Mouse (Mus musculus): Measurements from ENCODE around the gene BC024978.
A peak's percentile ranks its signal among the peaks of the same experiment; 100 is the strongest.
"Not testable (repeated sequence)": the region's sequence is repeated elsewhere in the genome, so short reads cannot be mapped to it uniquely, and the experiment has no call there.

The BC024978 gene

GRCm38 (mm10) chr7:27224877-27225575, 29.4 kb downstream of the BC024978 start:
- DNase-seq (ENCODE audit: low spot score), result no peak

- no peak for DNase-seq (ENCODE audit: low spot score)
Observed at GRCm38 (mm10) chr7:27227276-27227675, 31.7 kb downstream of the BC024978 start.

GRCm38 (mm10) chr7:27227676-27228075, 32.1 kb downstream of the BC024978 start:
- DNase-seq (ENCODE audit: low spot score), result peak; percentile 45

GRCm38 (mm10) chr7:27228281-27228821, 32.8 kb downstream of the BC024978 start, which contains the start of gene Itpkc:
Gene Itpkc, minus strand, starts transcription at chr7:27228661.
- DNase-seq (ENCODE audit: low spot score), result peak; percentile 92

- DNase-seq (ENCODE audit: low spot score), result no peak
Observed at GRCm38 (mm10) chr7:27228865-27229264, 33.3 kb downstream of the BC024978 start.

- no peak for DNase-seq (ENCODE audit: low spot score)
Observed at GRCm38 (mm10) chr7:27230781-27231180, 35.2 kb downstream of the BC024978 start.

GRCm38 (mm10) chr7:27231693-27232331, 36.2 kb downstream of the BC024978 start:
- peak; percentile 85 for DNase-seq (ENCODE audit: low spot score)

GRCm38 (mm10) chr7:27232781-27233281, 37.2 kb downstream of the BC024978 start, which contains the start of gene Coq8b:
Gene Coq8b, plus strand, starts transcription at chr7:27233023.
- peak; percentile 94 for DNase-seq (ENCODE audit: low spot score)

- no peak for DNase-seq (ENCODE audit: low spot score)
Observed at GRCm38 (mm10) chr7:27233300-27233699, 37.7 kb downstream of the BC024978 start.

GRCm38 (mm10) chr7:27235726-27236125, 40.1 kb downstream of the BC024978 start:
- peak; percentile 79 for DNase-seq (ENCODE audit: low spot score)

GRCm38 (mm10) chr7:27237527-27237926, 41.9 kb downstream of the BC024978 start:
- no peak for DNase-seq (ENCODE audit: low spot score)

GRCm38 (mm10) chr7:27238568-27238967, 43.0 kb downstream of the BC024978 start:
- no peak for DNase-seq (ENCODE audit: low spot score)

- no peak for DNase-seq (ENCODE audit: low spot score)
Observed at GRCm38 (mm10) chr7:27243211-27243610, 47.6 kb downstream of the BC024978 start.

- not testable (repeated sequence) for DNase-seq (ENCODE audit: low spot score)
Observed at GRCm38 (mm10) chr7:27244088-27244487, 48.5 kb downstream of the BC024978 start.

GRCm38 (mm10) chr7:27249146-27249545, 53.6 kb downstream of the BC024978 start:
- DNase-seq (ENCODE audit: low spot score), result no peak

GRCm38 (mm10) chr7:27249928-27250327, 54.3 kb downstream of the BC024978 start:
- DNase-seq (ENCODE audit: low spot score), result no peak

- DNase-seq (ENCODE audit: low spot score), result no peak
Observed at GRCm38 (mm10) chr7:27251946-27252345, 56.4 kb downstream of the BC024978 start.

GRCm38 (mm10) chr7:27255721-27256120, 60.1 kb downstream of the BC024978 start:
- peak; percentile 53 for DNase-seq (ENCODE audit: low spot score)

- peak; percentile 66 for DNase-seq (ENCODE audit: low spot score)
Observed at GRCm38 (mm10) chr7:27257046-27257851, 61.7 kb downstream of the BC024978 start.

GRCm38 (mm10) chr7:27257852-27258204, 62.2 kb downstream of the BC024978 start:
- no peak for DNase-seq (ENCODE audit: low spot score)

- peak; percentile 92 for DNase-seq (ENCODE audit: low spot score)
Observed at GRCm38 (mm10) chr7:27258205-27258899, 62.8 kb downstream of the BC024978 start, which contains the start of gene Numbl. Gene Numbl, plus strand, starts transcription at chr7:27258433.

Measured in adipocyte (in vitro differentiated cells).